Mouse (Mus musculus): ENCODE results near the gene Slc2a2. TPM values are rescaled to one million over a fixed set of nuclear protein-coding genes. Genes with fewer than 3 reads are reported as not detected.

The Slc2a2 gene
- polyA plus RNA-seq, 1 experiment from 2014 or later, result not detected

DNA sequence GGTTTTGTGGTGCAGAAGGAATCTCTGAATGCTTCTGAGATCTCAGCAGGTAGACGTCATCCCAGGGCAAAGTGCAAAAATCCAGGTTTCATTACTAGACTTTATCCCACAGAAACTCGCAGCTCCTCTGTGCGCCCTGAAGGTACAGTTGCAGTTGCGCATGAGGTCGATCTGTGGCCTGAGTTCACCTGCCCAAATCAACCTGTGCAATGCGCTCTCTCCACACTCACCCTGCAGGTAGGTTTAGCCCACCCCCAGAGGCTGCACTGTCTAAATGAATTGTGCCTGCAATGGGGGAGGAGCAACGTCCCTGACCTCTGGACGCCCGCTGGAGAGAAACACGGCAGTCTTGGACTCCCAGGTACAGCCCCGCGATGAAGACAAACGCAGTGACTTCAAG lies 2.1 kb upstream of the Slc2a2 start:
- H3K27me3 ChIP-seq (ENCODE audit: control insufficient read depth, insufficient read depth, low read length), result no peaks in the 10 kb centered on the region
- no peak for ATAC-seq (ENCODE audit: low FRiP score)
- H3K27ac ChIP-seq (ENCODE audit: low read depth, low read length), result no peak overlapping the region

DNA sequence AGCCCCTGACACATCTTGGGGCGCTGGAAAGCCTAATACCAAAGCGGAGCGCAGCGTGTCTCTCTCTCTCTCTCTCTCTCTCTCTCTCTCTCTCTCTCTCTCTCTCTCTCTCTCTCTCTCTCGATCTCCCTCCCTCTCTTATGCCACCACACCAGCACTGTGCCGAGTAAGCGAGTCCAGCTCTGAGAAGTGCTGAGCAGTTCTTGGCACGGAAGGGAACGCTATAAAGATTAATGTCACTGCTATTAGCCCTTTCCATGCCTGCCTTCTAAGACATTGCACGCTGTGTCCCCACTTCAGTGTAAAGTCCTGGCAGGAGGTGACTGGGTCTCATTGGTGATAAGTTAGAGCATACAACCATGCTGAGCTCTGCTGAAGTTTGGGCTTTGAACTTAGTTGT lies 1.5 kb upstream of the Slc2a2 start:
- Histone ChIP-seq H3K27me3 (ENCODE audit: control insufficient read depth, insufficient read depth, low read length) (no peaks in the 10 kb centered on the region), H3K4me3 (ENCODE audit: low read depth, low read length) (no peak overlapping the region), H3K9ac (ENCODE audit: low read length) (no peak overlapping the region), H3K4me1 (ENCODE audit: control insufficient read depth, insufficient read depth, low read length) (no peaks in the 10 kb centered on the region), H3K27ac (ENCODE audit: low read depth, low read length) (no peak overlapping the region), H3K36me3 (ENCODE audit: control insufficient read depth, insufficient read depth, low read length) (no peaks in the 10 kb centered on the region), H3K4me2 (no peak overlapping the region), H3K9me3 (ENCODE audit: control insufficient read depth, low read length) (no peaks in the 10 kb centered on the region)
- WGBS, result 89% methylated on average over 10 of the region's 10 CpGs
- no peak for ATAC-seq (ENCODE audit: low FRiP score)
- no peak for DNase-seq (ENCODE audit: low spot score, missing footprints)

More for the DNA sequence above, 2.1 kb upstream of the Slc2a2 start:
- no peaks in the 10 kb centered on the region for H3K9me3 ChIP-seq (ENCODE audit: control insufficient read depth, low read length)
- H3K4me2 ChIP-seq, result no peak overlapping the region
- H3K36me3 ChIP-seq (ENCODE audit: control insufficient read depth, insufficient read depth, low read length), result no peaks in the 10 kb centered on the region
- no peak overlapping the region for H3K9ac ChIP-seq (ENCODE audit: low read length)
- 89% methylated on average over 13 of the region's 13 CpGs for WGBS
- H3K4me1 ChIP-seq (ENCODE audit: control insufficient read depth, insufficient read depth, low read length), result no peaks in the 10 kb centered on the region
- no peak overlapping the region for H3K4me3 ChIP-seq (ENCODE audit: low read depth, low read length)
- no peak for DNase-seq (ENCODE audit: low spot score, missing footprints)

DNA sequence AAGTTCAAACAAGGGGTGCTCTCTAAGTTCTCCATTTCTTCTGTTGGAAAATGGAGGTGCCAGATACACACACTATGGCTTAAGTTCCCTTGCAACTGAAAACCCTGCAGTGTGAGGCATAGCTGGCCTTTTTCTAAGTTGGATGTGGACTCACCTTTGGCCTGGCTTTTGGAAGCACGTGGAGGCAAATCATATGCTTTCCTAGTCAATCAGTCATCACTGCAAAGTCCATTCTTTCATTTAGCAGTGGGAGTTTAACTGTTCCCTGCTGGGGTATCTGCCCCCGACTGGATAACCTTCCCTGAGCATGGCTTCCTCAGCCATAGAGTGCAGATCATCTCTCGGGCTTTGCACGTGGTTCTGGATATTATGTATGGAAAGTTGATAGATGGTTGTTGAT lies 1.9 kb downstream of the Slc2a2 start:
- no peak overlapping the region for H3K4me2 ChIP-seq
- H3K36me3 ChIP-seq (ENCODE audit: control insufficient read depth, insufficient read depth, low read length), result no peaks in the 10 kb centered on the region
- no peaks in the 10 kb centered on the region for H3K27me3 ChIP-seq (ENCODE audit: control insufficient read depth, insufficient read depth, low read length)
- no peak overlapping the region for H3K9ac ChIP-seq (ENCODE audit: low read length)
- no peaks in the 10 kb centered on the region for H3K4me1 ChIP-seq (ENCODE audit: control insufficient read depth, insufficient read depth, low read length)
- 73% methylated on average over 4 of the region's 4 CpGs for WGBS
- DNase-seq (ENCODE audit: low spot score, missing footprints) (no peak), ATAC-seq (ENCODE audit: low FRiP score) (no peak)
- H3K27ac ChIP-seq (ENCODE audit: low read depth, low read length), result no peak overlapping the region
- H3K4me3 ChIP-seq (ENCODE audit: low read depth, low read length), result no peak overlapping the region
- no peaks in the 10 kb centered on the region for H3K9me3 ChIP-seq (ENCODE audit: control insufficient read depth, low read length)

DNA sequence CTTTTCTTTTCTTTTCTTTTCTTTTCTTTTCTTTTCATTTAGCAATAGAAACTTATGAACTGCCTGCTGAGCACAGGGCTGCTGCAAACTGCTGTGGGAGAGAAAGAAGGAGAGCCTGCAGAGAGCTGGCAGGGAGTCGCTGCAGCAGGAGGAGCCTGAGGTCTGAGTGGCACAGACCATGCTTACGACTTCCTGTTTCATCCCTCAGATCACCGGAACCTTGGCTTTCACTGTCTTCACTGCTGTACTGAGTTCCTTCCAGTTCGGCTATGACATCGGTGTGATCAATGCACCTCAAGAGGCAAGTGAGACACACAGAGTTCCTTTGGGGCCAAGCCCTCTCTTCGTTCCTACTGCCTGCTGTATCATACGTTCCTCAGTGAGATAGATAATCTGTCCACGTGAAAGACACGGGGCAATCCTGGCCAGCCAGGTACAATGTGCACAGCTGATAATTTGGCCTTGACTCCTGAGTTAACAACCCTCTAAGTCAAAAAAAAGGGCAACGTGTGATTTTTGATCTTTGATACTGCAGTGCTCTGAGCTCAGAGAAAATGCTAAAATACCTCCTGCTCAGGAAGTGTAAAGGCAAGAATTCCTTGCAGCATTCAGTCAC lies 7.9 kb downstream of the Slc2a2 start:
- WGBS, result 74% methylated on average over 10 of the region's 10 CpGs
- Histone ChIP-seq H3K4me1 (ENCODE audit: control insufficient read depth, insufficient read depth, low read length) (no peaks in the 10 kb centered on the region), H3K36me3 (ENCODE audit: control insufficient read depth, insufficient read depth, low read length) (no peaks in the 10 kb centered on the region), H3K9me3 (ENCODE audit: control insufficient read depth, low read length) (no peaks in the 10 kb centered on the region), H3K27me3 (ENCODE audit: control insufficient read depth, insufficient read depth, low read length) (no peaks in the 10 kb centered on the region), H3K9ac (ENCODE audit: low read length) (no peak overlapping the region), H3K4me3 (ENCODE audit: low read depth, low read length) (no peak overlapping the region), H3K27ac (ENCODE audit: low read depth, low read length) (no peak overlapping the region), H3K4me2 (no peak overlapping the region)
- DNase-seq (ENCODE audit: low spot score, missing footprints), result no peak
- no peak for ATAC-seq (ENCODE audit: low FRiP score)

DNA sequence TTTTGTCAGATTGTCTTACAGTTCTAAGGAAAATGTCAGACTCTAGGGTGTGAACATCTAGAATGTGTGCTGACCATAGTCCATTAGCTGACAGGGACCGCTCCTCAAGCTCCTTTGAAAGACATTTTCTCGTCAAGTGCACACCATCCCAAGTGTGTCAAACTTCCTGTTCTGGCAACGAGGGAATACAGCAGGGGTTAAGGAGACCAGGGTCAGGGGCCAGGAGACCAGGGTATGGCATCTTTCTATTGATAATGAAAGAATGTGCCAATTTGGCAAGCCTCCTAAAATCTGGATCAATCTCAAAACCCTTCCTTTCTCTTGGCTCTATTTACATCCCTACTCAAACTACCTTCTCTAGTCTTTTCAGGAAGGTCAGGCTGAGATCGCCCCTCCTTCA lies 9.0 kb downstream of the Slc2a2 start:
- no peak for DNase-seq (ENCODE audit: low spot score, missing footprints)
- Histone ChIP-seq H3K27ac (ENCODE audit: low read depth, low read length) (no peak overlapping the region), H3K4me3 (ENCODE audit: low read depth, low read length) (no peak overlapping the region), H3K9me3 (ENCODE audit: control insufficient read depth, low read length) (no peaks in the 10 kb centered on the region), H3K4me1 (ENCODE audit: control insufficient read depth, insufficient read depth, low read length) (no peaks in the 10 kb centered on the region), H3K27me3 (ENCODE audit: control insufficient read depth, insufficient read depth, low read length) (no peaks in the 10 kb centered on the region), H3K9ac (ENCODE audit: low read length) (no peak overlapping the region), H3K36me3 (ENCODE audit: control insufficient read depth, insufficient read depth, low read length) (no peaks in the 10 kb centered on the region), H3K4me2 (no peak overlapping the region)
- WGBS, result 82% methylated on average over 4 of the region's 4 CpGs
- no peak for ATAC-seq (ENCODE audit: low FRiP score)

DNA sequence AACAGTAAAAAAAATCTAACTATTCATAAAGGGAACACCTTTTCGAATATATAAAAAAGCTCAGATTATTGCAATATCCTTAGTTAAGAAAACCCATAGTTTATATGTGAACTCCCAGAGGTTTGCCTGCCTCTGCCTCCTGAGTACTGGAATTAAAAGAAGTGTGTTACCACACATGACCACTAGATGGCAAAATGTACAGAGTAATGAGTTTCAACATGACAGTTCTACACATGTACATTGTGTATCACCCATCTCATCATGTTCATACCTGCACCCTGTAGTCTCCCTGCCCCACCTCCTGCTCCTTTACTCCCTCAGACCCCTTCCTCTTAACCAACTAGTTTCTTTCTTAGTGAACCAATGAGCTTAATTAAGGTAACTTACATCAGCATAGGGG lies 12.0 kb downstream of the Slc2a2 start:
- DNase-seq (ENCODE audit: low spot score, missing footprints) (no peak), ATAC-seq (ENCODE audit: low FRiP score) (no peak)
- Histone ChIP-seq H3K4me2 (no peak overlapping the region), H3K4me1 (ENCODE audit: control insufficient read depth, insufficient read depth, low read length) (no peaks in the 10 kb centered on the region), H3K9ac (ENCODE audit: low read length) (no peak overlapping the region), H3K9me3 (ENCODE audit: control insufficient read depth, low read length) (no peaks in the 10 kb centered on the region), H3K27me3 (ENCODE audit: control insufficient read depth, insufficient read depth, low read length) (no peaks in the 10 kb centered on the region), H3K27ac (ENCODE audit: low read depth, low read length) (no peak overlapping the region), H3K4me3 (ENCODE audit: low read depth, low read length) (no peak overlapping the region), H3K36me3 (ENCODE audit: control insufficient read depth, insufficient read depth, low read length) (no peaks in the 10 kb centered on the region)
- 72% methylated on average over 1 of the region's 1 CpGs for WGBS

DNA sequence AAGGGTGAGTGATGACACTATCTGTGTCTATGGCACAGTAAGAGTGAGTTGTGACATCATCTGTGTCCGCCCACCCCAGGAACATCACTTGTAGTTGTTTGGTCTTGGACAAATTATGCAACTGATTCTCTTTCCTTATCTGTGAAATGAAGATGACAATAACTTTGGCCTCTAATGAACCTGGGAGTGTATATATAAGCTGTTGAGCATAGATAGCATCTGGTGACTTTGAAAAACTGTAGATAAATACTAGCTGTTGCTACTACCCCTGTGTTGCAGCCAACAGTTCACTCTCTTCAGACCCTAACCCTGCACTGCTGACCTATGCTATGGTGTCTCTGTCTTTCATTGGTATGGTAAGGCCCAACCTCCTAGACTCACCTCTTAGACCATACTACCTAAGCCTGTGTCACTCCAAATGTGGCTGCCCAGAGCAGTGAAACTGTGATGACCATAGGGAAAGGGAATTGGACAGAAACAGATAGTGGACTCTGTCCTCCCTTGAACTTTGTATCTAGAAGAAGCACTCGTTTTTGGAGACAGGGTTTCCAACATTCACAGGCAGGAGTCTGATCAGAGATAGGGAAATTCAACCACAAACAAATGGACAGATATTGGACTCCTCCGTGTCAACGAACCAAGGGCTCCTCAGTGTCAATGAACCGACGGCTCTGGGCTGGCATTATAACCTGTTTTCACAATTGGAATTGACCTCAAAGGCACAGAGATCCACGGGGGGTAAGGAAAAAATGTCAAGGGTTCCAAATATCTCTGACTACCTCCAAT lies 16.4 kb downstream of the Slc2a2 start:
- no peak overlapping the region for H3K27ac ChIP-seq (ENCODE audit: low read depth, low read length)
- H3K9ac ChIP-seq (ENCODE audit: low read length), result no peak overlapping the region
- ATAC-seq (ENCODE audit: low FRiP score) (no peak), DNase-seq (ENCODE audit: low spot score, missing footprints) (peak; percentile 79)
- no peaks in the 10 kb centered on the region for H3K27me3 ChIP-seq (ENCODE audit: control insufficient read depth, insufficient read depth, low read length)
- WGBS, result 80% methylated on average over 7 of the region's 7 CpGs
- no peaks in the 10 kb centered on the region for H3K36me3 ChIP-seq (ENCODE audit: control insufficient read depth, insufficient read depth, low read length)
- H3K4me3 ChIP-seq (ENCODE audit: low read depth, low read length), result no peak overlapping the region
- H3K9me3 ChIP-seq (ENCODE audit: control insufficient read depth, low read length), result no peaks in the 10 kb centered on the region
- H3K4me1 ChIP-seq (ENCODE audit: control insufficient read depth, insufficient read depth, low read length), result no peaks in the 10 kb centered on the region
- no peak overlapping the region for H3K4me2 ChIP-seq

DNA sequence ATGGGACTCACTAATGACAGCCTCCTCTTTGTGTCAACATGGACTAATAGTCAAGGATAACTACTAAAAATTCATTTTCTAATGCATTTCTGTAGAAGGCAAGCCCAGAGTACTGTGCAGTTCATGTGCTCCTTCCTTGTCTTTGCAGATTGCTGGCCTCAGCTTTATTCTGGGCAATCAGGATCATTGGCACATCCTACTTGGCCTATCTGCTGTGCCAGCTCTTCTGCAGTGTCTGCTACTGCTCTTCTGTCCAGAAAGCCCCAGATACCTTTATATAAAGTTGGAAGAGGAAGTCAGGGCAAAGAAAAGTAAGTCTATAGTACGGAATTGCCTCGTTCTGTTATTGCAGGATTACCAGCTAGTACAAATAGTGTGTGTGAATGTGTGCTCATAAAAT lies 20.8 kb downstream of the Slc2a2 start:
- ATAC-seq (ENCODE audit: low FRiP score) (no peak), DNase-seq (ENCODE audit: low spot score, missing footprints) (peak; percentile 51)
- Histone ChIP-seq H3K4me3 (ENCODE audit: low read depth, low read length) (no peak overlapping the region), H3K36me3 (ENCODE audit: control insufficient read depth, insufficient read depth, low read length) (no peaks in the 10 kb centered on the region), H3K27me3 (ENCODE audit: control insufficient read depth, insufficient read depth, low read length) (no peaks in the 10 kb centered on the region), H3K9ac (ENCODE audit: low read length) (no peak overlapping the region), H3K9me3 (ENCODE audit: control insufficient read depth, low read length) (no peaks in the 10 kb centered on the region), H3K4me2 (no peak overlapping the region), H3K4me1 (ENCODE audit: control insufficient read depth, insufficient read depth, low read length) (no peaks in the 10 kb centered on the region), H3K27ac (ENCODE audit: low read depth, low read length) (no peak overlapping the region)
- 88% methylated on average over 2 of the region's 2 CpGs for WGBS

DNA sequence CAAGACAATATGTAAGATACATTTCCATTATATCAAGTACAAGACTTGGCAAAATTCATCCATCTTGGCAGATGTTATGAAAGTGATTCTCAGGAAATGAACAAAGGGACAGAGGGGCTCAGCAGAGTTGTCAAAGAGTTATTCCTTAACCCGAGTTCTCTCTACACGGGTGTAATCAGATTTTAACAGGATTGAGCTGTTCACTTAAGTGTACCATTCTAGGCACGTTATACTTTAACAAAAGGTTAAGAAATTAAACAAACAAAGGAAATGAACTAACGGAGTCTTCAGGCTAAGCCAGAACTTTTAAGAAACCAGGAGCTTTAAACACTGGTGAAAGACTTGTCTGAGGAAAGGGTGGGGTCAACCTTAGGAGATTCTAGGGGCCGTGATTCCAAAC lies 23.5 kb downstream of the Slc2a2 start:
- DNase-seq (ENCODE audit: low spot score, missing footprints), result no peak
- no peaks in the 10 kb centered on the region for H3K36me3 ChIP-seq (ENCODE audit: control insufficient read depth, insufficient read depth, low read length)
- H3K4me2 ChIP-seq, result no peak overlapping the region
- no peak overlapping the region for H3K9ac ChIP-seq (ENCODE audit: low read length)
- no peak for ATAC-seq (ENCODE audit: low FRiP score)
- no peaks in the 10 kb centered on the region for H3K27me3 ChIP-seq (ENCODE audit: control insufficient read depth, insufficient read depth, low read length)
- 52% methylated on average over 5 of the region's 5 CpGs for WGBS
- no peaks in the 10 kb centered on the region for H3K4me1 ChIP-seq (ENCODE audit: control insufficient read depth, insufficient read depth, low read length)
- H3K27ac ChIP-seq (ENCODE audit: low read depth, low read length), result no peak overlapping the region
- no peaks in the 10 kb centered on the region for H3K9me3 ChIP-seq (ENCODE audit: control insufficient read depth, low read length)
- H3K4me3 ChIP-seq (ENCODE audit: low read depth, low read length), result no peak overlapping the region

All from midbrain, embryonic 11.5 days (tissue).